Mouse (Mus musculus): ENCODE results near the gene Togaram1. TPM values are rescaled to one million over a fixed set of nuclear protein-coding genes. Genes with fewer than 3 reads are reported as not detected.

The Togaram1 gene
- total RNA-seq, 4 experiments from 2014 or later: 47.7 to 60.5 (median 52.6) TPM

DNA sequence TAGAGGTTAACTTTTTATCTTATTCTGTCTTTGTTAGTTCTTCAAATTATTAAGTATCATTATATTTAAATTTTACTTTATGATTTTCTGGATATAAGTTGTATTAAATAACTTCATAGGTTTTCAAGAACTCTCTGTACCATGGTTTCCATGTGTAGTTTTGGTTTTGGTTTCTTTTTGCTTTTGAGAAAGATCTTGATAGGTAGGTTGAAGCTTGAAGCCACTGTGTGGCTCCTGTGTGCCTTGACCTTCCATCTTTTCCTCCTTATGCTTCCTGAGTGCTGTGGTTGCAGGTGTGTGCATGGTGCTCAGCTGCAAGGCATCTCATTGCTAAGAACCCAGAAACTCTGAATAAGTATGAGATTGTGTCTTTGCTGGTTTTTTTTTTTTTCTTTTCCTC is 83.2 kb downstream of the Togaram1 start:
- DNase-seq (ENCODE audit: low spot score in 2 of 2): no peak

DNA sequence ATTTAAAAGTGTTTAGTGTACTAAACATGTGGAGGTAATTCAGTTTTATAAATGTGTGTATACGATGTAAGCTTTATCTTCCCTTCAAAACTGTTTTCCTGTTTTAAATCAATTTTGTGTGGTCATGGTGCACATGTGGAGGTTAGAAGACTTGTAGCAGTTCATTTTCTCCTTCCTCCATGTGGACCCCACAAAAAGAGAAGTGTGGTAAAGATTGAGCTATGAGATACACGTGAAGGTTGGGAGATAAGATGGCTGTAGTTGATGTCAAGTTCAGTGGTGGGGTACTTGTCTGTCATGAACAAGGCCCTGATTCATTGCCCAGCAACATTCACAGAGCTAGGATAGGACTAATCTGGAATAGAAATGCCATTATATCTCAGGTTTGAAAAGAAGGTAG is 92.6 kb downstream of the Togaram1 start:
- no peak for DNase-seq (ENCODE audit: low spot score in 2 of 2)

DNA sequence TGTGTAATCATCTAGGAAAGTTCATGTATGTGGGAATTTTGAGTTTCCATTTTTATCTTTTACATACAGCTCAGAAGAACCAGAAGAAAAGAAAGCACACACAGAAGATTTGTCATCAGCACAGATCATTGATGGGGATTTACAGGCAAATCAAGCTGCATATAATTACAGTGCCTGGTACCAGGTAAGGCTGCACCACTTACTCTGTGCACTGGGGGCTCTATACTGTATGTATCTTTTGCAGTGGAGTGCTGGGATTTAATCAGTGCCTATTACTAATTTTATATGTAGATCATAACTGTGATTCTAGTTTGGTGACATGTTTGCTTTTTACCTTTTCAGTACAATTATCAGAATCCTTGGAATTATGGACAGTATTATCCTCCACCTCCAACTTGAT is 95.5 kb downstream of the Togaram1 start:
- no peak for DNase-seq (ENCODE audit: low spot score in 2 of 2)

DNA sequence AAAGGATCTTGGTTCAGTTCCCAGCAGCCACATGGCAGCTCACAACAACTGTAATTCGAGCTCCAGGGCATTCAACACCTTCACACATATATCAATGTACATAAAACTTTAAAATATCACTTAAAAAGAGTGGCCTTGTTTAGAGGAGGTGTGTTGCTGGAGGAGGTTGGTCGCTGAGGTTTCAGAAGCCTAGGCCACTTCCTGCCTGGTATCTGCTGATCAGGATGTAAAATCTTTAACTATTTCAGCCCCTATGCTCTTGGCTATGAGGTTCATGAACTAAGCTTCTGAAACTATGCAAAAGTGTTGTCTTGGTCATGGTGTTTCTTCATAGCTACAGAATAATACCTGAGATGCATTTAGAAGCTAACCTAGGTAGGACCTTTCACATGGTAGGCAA is 99.6 kb downstream of the Togaram1 start:
- no peak for DNase-seq (ENCODE audit: low spot score in 2 of 2)

DNA sequence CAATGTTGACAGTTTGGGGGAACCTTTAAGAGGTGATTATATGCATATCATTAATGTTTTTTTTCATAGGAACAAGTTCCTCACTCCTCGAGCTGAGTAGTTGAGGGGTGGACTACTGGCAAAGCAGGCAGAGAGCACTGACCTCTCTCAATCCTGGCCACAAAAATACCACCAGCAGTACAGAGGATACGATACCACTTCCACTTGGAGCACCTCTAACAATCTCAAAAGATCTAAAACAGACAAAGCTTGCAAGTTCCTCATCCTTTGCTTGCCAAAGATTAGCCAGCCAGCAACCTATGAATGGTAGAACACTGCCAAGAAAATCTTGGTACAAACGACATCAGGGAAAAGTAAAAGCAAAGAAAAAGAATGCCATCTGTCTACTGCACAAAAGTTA is 100.6 kb downstream of the Togaram1 start:
- DNase-seq (ENCODE audit: low spot score in 2 of 2): no peak

DNA sequence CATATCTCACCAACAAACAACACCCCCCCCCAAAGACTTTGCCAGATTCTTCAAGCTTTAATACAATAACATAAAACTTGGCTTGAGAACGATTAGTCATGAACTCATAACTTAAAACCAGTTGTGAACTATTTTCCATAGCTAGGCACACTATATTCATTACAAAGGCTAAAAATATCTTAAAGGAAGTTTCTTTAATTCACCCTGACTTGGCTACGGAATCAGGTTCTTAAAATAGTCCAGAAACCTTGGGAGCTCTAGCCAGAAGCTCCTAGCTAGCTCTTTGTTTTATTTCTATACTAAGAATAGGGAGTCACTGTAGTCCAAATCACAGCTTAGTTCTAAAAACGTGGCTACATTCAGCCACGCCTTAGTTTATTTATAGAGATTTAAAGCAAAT is 102.8 kb downstream of the Togaram1 start:
- no peak for DNase-seq (ENCODE audit: low spot score in 2 of 2)

Other genes with a start within 250 kb of the Togaram1 start
- gene Gm527, start 47.9 kb upstream of the Togaram1 start, total RNA-seq (2022): 10 to 100 TPM; 10.7 to 17.1 (median 15.1) TPM
- 10 to 100 TPM; 20.7 to 23.8 (median 22.0) TPM for gene Klhl28, start 270 bp upstream of the Togaram1 start, total RNA-seq (2022)
- 10 to 100 TPM; 35.2 to 42.9 (median 36.9) TPM for gene Prpf39, start 70.5 kb downstream of the Togaram1 start, total RNA-seq (2022)
- gene Fkbp3, start 108.2 kb downstream of the Togaram1 start, total RNA-seq (2022): 100 to 1,000 TPM; 164 to 197 (median 165) TPM
- gene Fancm, start 109.8 kb downstream of the Togaram1 start, total RNA-seq (2022): 10 to 100 TPM; 11.4 to 19.9 (median 15.4) TPM
- gene Mis18bp1, start 206.8 kb downstream of the Togaram1 start, total RNA-seq (2022): under 1 TPM; 0.16 to 0.42 (median 0.33) TPM